Comparison of ENCODE assay signal across 27 mouse cellular contexts in the genomic region with DNA sequence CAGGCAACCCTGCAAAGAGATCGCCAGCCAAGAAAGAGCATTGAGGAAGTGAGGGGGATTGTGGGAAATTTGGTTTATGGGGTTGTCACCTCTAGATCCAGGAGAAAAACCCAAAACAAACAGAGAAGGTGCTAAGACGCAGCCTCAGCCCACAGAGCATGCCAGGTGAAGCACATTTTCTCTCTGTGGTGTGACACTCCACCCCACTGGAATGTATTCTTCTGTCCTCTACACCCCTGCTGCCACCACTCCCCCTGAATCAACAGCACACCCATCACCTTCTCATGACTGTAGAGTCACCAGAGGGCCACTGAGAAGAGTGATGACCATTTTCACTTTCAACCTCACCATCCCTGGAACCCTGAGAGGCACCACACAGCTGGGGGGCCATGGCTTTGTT. TPM values are rescaled to one million over a fixed set of nuclear protein-coding genes. Genes with fewer than 3 reads are reported as not detected.
"Had no signal": no experiment of that assay in that cellular context is flagged by ENCODE, and none has a peak within 500 bp of the region (broad histone marks: within the 10 kb centered on the region; RNA-seq: fewer than 3 reads in every experiment).

No protein-coding gene starts in this region.

- H3K4me2 ChIP-seq: liver, embryonic 13.5 days; liver, embryonic 15.5 days; lung, embryonic 15.5 days; midbrain, embryonic 11.5 days; midbrain, embryonic 13.5 days; midbrain, embryonic 15.5 days; neural tube, embryonic 13.5 days; neural tube, embryonic 15.5 days had no signal

- H3K4me1 ChIP-seq: liver, embryonic 13.5 days; midbrain, embryonic 13.5 days; midbrain, embryonic 15.5 days; neural tube, embryonic 13.5 days; neural tube, embryonic 15.5 days had no signal

- H3K9me3 ChIP-seq: liver, embryonic 13.5 days; liver, embryonic 15.5 days; lung, embryonic 15.5 days; megakaryocyte, embryonic 14.5 days; midbrain, embryonic 13.5 days; midbrain, embryonic 15.5 days; neural tube, embryonic 13.5 days; neural tube, embryonic 15.5 days had no signal

- H3K36me3 ChIP-seq: liver, embryonic 13.5 days; liver, embryonic 15.5 days; lung, embryonic 15.5 days; midbrain, embryonic 13.5 days; midbrain, embryonic 15.5 days; neural tube, embryonic 13.5 days; neural tube, embryonic 15.5 days had no signal

- H3K27ac ChIP-seq: liver, embryonic 13.5 days; liver, embryonic 15.5 days; lung, embryonic 15.5 days; macrophage; midbrain, embryonic 13.5 days; midbrain, embryonic 15.5 days; neural tube, embryonic 13.5 days; neural tube, embryonic 15.5 days had no signal

- H3K4me3 ChIP-seq: liver, embryonic 13.5 days; liver, embryonic 15.5 days; lung, embryonic 15.5 days; megakaryocyte, embryonic 14.5 days; midbrain, embryonic 13.5 days; midbrain, embryonic 15.5 days; neural tube, embryonic 13.5 days; neural tube, embryonic 15.5 days had no signal

- DNase-seq: liver, embryonic 13.5 days; liver, postnatal 0 days; lung, adult 2 months; lung, postnatal 14 days; lung, postnatal 36 days; retina, postnatal 1 day; right cerebral cortex, adult 18-20 months; right cerebral cortex, postnatal 25 days; right cerebral cortex, postnatal 4 days; thymus, adult 2 months; thymus, postnatal 25 days; thymus, postnatal 4 days had no signal

- ATAC-seq: liver, postnatal 0 days; lung, postnatal 0 days; midbrain, embryonic 13.5 days; midbrain, embryonic 15.5 days had no signal

- H3K9ac ChIP-seq: liver, embryonic 13.5 days; liver, embryonic 15.5 days; liver, postnatal 0 days; lung, embryonic 15.5 days; midbrain, embryonic 13.5 days; midbrain, embryonic 15.5 days; neural tube, embryonic 13.5 days; neural tube, embryonic 15.5 days had no signal

- H3K27me3 ChIP-seq: liver, embryonic 13.5 days; liver, embryonic 15.5 days; lung, embryonic 15.5 days; midbrain, embryonic 13.5 days; midbrain, embryonic 15.5 days; neural tube, embryonic 13.5 days; neural tube, embryonic 15.5 days had no signal

RNA-seq across cellular contexts. Expression of gene Muc4, which starts 7.0 kb away (rescaled TPM):
- total RNA-seq: megakaryocyte progenitor cell, adult 5-6 weeks; midbrain, postnatal 0 days; monocyte, adult 5-6 weeks had no signal
- polyA plus RNA-seq: macrophage; midbrain, embryonic 13.5 days; midbrain, embryonic 15.5 days; midbrain, postnatal 0 days; neural tube, embryonic 13.5 days had no signal

RNA-seq across cellular contexts. Expression of gene Muc20, which starts 54.5 kb away (rescaled TPM):
- total RNA-seq: megakaryocyte progenitor cell, adult 5-6 weeks; monocyte, adult 5-6 weeks had no signal
- polyA plus RNA-seq: liver, postnatal 0 days; macrophage; midbrain, embryonic 11.5 days; midbrain, embryonic 13.5 days; midbrain, embryonic 15.5 days; midbrain, postnatal 0 days; neural tube, embryonic 11.5 days; neural tube, embryonic 13.5 days; neural tube, embryonic 15.5 days; spleen, adult 2 months had no signal
